Mouse (Mus musculus) adrenal gland, adult 2 months (tissue): ENCODE data around the gene Eif2b1. TPM values are rescaled to one million over a fixed set of nuclear protein-coding genes. Genes with fewer than 3 reads are reported as not detected.
"Not testable (repeated sequence)": the region's sequence is repeated elsewhere in the genome, so short reads cannot be mapped to it uniquely, and the experiment has no call there.

Experiments used
- DNase-seq: peaks from one replicate; pipeline ENCODE4 v3.0.0; 2021
- polyA plus RNA-seq: library from polyadenylated mRNA; depleted of rRNA; stranded (reverse); fragments of >200 nt; gene quantifications from 2 replicates; pipeline ENCODE4 v1.2.3, GENCODE M21; 2012
- total RNA-seq, 2 experiments: library from RNA; stranded (reverse); gene quantifications; 2 replicates each; pipeline ENCODE4 v1.2.3; 2021

Eif2b1 gene
- total and polyA plus RNA-seq, 3 experiments: 12.7 to 41.3 (median 37.7) TPM

DNA sequence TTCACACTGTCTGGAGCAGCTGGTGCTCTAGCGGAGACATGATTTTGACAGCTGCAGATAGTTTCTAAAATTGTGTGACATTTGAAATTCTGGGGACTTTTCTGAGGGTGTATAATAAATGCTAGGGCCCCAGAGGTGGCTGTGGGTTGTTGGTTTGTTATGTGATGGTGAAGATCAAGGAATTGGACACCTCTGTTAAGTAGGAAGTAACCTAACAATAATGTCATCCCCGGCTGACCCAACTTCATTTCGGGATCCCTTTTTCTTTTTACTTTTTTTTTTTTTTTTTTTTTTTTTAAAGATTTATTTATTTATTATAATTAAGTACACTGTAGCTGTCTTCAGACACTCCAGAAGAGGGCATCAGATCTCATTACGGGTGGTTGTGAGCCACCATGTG lies 28.2 kb downstream of the Eif2b1 start:
- DNase-seq: not testable (repeated sequence)

DNA sequence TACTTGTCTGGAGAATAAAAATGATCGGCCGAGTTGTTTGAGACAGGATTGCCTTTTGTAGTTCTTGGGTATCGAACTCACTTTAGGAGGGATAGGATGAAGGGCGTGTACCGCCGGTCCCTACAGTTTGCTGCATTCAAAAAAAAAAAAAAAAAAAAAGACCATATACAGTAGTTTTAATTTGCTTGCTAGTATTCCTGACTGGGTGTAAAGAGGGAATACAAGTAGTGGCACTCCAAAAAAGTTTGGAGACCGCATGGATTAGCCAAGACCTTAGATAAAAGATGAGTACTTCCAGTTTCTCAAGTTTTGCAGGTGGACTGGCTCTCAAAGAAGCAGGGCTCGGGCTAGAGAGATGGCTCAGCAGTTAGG lies 37.3 kb downstream of the Eif2b1 start:
- DNase-seq: no peak

- peak; percentile 90 for DNase-seq
These were observed 37.9 kb downstream of the Eif2b1 start for GRCm38 (mm10) chr5:124540905-124541601.

DNA sequence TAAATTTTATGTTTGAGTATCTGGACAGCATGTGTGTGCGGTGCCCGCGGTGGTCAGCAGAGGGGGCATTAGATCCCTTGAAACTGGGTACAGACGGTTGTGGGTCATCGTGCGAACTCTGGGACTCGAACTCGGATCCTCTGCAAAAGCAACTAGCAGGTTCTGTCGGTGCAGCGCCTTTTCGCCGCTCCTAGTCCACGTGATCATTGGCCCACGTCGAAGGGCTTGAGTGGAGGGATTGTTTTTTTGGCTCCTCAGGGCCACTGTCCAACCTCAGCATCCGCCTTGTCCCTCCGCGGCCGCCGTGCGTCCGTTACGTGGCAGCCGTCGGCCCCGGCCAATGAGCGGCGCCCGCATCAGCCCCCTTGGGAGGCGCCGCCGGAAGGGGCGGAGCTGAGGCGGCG lies 38.5 kb downstream of the Eif2b1 start, which contains the start of gene Tmed2:
Tmed2 (plus strand) TSS at position 313 of the 404 bp plus-strand sequence.
- DNase-seq: peak; percentile 98

- DNase-seq: no peak
These were observed 39.0 kb downstream of the Eif2b1 start for GRCm38 (mm10) chr5:124539905-124540304.

DNA sequence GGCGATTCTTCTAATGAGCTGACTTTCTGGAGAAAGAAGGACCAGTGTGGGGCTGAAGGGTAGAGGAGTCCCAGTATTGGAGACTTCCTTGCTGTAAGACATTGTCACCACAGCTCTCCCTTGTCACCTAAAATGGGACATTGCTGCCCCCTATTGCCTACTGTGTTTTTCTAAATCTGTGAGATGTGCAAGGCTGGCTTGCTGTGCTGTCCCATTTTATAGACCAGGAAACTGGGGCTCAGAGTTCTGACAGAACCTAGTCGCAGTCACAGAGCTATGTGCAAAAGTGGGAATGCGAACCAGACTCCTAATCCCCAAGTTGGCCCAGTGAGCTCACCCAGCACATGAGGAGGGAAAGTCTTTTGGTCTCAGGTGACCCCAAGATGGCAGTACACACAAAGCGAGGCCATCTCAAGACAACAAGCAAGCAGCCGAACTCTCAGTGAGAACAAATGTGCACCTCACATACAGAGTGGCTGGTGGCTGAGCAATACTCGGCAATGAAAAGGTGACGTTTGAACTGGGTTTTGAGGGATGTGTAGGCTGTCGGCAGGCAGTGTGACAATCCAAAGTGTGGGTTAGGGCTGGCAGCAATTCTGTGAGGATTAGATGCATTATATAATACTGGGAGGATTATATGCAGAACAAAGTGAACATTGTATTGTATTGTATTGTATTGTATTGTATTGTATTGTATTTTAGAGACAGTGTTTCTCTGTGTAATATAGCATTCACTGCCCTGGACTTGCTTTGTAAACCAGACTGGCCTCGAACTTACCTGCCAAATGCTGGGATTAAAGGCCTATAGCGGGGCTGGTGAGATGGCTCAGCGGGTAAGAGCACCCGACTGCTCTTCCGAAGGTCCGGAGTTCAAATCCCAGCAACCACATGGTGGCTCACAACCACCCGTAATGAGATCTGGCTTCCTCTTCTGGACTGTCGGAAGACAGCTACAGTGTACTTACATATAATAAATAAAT lies 39.8 kb downstream of the Eif2b1 start:
- peak; percentile 78 for DNase-seq

DNA sequence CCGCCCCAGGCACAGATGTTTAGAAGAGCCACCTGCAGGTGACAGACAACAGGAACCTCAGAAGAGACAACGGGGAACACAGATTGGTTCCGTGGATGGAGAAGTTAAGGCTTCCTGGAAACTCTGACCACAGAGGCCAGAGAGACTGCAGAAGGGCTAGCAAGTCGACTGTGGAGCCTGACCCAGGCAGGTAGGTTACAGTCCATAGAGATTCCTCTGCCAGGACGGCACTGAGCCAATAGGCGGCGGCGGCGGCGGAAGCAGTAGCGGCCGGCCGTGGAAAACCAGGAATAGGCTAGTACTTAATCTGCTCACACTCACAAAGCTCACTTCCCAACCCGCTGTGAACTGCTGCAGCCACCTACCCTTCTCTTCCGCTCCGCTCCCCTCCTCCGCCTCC lies 42.2 kb downstream of the Eif2b1 start:
- peak; percentile 71 for DNase-seq

GRCm38 (mm10) chr5:124535016-124535415 lies 43.9 kb downstream of the Eif2b1 start:
- DNase-seq: no peak

GRCm38 (mm10) chr5:124532451-124532850 lies 46.5 kb downstream of the Eif2b1 start:
- DNase-seq: no peak

- no peak for DNase-seq
These were observed 47.4 kb downstream of the Eif2b1 start for GRCm38 (mm10) chr5:124531583-124531930.

DNA sequence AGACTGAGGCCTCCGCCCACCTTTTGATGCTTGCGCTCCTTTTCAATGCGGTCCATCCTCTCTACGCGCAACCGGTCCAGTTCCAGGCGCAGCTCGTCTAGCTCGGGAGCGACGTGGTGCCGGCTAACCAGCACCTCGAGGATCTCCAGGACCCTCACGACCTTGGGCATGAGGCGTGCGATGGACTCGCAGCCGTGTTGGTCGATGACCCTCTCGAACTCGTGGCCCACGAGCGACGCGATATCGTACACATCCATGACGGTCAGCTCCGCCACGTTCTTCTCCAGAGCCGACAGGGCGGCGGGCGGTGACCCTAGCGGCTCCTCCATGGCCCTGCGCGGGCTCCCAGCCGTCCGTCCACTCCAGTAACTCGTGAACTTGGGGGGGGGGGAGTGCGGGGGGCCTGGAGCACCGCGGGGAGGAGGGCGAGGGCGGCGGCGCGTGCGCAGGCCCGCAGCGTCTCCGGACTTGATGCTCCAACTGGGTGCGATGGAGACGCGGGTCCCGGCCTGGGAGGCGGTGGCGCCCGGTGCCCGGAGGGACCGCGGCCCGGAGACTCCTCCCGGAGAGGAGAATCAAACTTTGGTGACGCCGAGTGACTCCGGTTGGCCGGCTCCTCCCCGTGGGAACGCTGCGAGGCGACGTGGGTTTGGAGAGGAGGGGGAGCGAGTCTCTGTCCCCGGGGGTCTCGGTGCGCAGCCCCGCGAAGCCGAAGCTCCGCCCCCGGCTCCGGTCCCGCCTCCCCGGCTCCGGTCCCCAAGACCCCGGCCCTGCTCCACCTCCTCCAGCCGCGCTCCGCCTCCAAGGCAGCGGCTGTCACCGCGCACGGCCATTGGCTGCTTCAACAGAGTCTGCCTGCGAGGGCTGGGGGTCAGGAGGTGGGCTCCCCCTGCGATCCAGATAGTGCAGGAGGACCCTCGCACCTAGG lies 48.0 kb downstream of the Eif2b1 start, which contains the start of gene Rilpl1:
Rilpl1 (minus strand) TSS at position 737 of the 928 bp plus-strand sequence.
- peak; percentile 91 for DNase-seq

DNA sequence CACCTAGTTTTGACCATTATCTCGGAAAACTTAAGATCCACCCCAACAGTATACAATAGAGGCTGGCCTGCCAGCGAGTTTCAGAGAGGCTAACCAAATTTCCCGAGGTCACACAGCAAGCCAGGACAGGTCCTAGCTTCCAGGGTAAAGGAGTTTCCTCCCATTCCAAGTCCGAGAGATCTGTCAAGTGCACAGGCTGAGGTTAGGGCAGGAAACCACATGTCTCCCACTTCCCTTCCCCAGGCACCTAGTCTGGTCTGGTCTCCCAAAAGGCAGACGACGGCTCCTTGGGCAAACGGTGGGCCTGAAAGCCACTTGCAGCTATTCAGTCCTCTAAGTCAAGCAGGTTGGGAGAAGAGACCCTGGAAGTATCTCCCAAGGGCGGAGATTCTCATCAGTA lies 49.2 kb downstream of the Eif2b1 start:
- DNase-seq: no peak

GRCm38 (mm10) chr5:124529191-124529651 lies 49.7 kb downstream of the Eif2b1 start:
- peak; percentile 42 for DNase-seq

- no peak for DNase-seq
These were observed 50.1 kb downstream of the Eif2b1 start for GRCm38 (mm10) chr5:124528791-124529190.

DNA sequence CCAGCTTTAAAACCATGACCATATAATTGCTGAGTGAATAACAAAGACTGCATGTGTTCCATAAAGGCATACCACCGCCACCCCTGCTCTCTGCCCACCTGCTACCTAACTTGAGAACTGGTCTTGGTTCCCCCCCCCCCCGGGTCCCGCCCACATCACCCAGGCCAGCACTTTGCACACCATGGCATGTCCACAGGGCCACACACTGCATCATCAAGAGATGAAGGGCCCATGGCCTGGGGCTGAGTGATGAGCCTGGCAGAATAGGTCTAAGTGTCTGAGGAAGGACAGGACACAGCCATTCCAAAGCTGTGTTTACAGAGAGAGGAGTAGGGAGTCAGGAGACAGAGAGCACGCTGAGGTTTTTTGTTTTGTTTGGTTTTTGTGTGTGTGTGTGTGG lies 50.6 kb downstream of the Eif2b1 start:
- no peak for DNase-seq

GRCm38 (mm10) chr5:124524943-124525342 lies 54.0 kb downstream of the Eif2b1 start:
- no peak for DNase-seq

GRCm38 (mm10) chr5:124523032-124523431 lies 55.9 kb downstream of the Eif2b1 start:
- no peak for DNase-seq

DNA sequence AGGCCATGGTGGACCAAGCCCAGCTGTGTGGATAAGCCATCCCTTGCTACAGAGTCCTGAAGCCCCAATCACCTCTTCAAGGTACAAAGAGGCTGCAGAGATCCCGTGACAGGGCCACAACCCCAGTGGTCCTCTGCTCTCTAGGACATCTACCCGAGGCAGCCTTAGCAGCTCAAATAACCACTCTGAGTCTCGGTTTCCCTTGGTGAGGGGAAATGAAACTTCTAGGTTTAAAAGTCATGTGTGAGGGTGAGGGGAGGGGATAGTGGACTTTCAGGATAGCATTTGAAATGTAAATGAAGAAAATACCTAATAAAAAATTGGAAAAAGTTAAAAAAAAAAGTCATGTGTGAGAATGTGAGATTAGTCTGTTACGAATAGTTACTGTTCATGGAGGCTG lies 57.3 kb downstream of the Eif2b1 start:
- DNase-seq: no peak
